Mouse (Mus musculus) urinary bladder, postnatal 4 days (tissue): ENCODE data around the gene Ovol2.
A peak's percentile ranks its signal among the peaks of the same experiment; 100 is the strongest.

ENCODE experiments used
- DNase-seq, 2 experiments: peaks; one replicate each; pipeline ENCODE4 v3.0.0; 2021 to 2022; ENCODE audit warnings: low spot score in 2 of 2

Gene Ovol2

DNA sequence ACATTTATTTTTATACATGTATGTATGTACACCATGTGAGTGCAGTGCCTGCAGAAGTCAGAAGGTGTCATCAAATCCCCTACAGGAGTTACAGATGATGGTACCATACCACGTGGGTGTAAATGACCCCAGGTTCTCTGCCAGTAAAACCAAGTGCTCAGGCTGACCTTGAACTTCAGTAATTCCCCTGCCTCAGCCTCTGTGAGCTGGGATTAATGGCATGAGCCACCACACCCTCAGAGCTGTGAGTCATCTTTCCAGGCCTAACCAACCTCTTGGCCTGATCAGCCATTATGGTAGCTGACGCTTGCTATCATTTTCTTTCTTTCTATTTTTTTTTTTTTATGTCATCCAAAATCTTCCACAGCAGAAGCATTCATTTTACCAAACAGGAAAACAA lies 20.6 kb downstream of the Ovol2 start:
- no peak for DNase-seq

DNA sequence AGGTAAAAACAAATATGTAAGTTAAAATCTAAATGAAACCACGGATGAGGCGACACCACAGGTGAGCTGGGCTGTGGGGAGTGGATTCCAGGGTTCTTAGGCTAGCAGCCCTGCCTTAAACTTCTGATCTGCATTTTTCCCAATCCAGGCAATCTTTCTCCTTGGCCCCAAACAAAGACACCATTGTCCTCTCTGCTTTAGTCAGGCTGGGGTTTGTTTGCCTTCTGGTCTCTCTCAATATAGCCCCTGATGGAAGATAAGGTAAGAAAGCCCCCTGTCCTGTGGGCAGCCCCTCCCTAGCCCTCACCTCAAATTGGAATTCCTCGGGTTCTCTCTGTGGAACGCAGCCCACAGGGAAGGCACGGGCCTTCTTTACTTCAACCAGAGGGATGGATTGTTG lies 21.7 kb downstream of the Ovol2 start:
- no peak for DNase-seq

DNA sequence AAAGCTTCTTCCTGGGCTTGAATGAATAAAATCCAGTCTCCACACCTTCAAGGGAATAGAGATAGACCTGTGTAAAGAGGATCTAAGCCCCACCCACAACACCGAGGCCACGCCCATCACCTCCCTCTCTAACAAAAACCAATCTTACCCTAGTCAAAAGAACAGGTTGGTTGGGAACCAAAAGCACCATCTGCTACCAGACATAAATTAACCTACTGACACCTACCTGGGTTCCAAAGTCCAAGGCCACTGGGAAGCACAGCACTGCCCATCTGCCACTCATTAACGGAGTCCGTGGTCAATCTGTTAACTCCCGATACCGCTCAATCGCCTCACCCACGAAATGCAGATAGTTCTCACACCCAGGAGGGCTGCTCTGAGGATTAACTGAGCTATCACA lies 23.4 kb downstream of the Ovol2 start:
- no peak for DNase-seq

DNA sequence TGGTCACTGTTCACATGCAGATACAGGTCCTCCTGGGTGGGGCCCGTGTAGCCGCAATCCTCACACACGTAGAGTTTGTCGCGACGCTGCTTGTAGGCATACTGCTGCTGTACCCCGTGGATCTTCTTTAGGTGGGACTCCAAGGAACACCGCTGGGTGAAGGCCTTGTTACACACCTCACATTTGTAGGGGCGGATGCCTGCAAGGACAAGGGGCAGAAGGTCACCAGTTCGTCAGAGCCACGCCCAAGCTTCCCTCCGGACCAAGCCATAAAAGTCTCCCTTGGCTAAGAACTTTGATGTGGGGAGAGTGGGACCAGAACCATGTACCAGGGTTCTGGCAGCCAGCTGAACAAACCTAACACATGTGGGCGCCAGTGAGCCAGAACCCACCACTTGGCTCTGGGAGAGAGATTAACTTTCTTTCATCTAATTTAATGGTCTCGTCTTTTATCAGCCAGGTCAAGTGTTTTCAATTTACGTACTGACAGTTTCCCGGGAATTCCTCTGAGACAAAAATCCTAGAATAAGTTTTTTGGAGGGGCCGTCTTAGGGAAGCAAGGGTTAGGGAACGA lies 26.1 kb downstream of the Ovol2 start:
- DNase-seq, result no peak

DNA sequence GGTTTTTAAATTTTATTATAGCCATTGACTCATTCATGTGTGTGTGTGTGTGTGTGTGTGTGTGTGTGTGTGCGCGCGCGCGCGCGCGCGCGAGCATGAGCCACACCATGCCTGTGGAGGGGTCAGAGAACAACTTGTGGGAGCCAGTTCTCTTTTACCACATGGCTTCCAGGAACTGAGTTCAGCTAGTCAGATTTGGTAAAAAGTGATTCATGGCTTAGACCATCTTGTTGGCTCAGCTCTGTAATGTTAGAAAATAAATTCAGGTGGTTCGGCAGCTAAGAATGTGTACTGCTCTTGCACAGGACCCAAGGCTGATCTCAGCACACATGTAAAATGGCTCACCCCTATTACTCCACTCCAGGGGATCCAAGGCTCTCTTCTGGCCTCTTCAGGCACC lies 30.8 kb downstream of the Ovol2 start:
- no peak for DNase-seq

DNA sequence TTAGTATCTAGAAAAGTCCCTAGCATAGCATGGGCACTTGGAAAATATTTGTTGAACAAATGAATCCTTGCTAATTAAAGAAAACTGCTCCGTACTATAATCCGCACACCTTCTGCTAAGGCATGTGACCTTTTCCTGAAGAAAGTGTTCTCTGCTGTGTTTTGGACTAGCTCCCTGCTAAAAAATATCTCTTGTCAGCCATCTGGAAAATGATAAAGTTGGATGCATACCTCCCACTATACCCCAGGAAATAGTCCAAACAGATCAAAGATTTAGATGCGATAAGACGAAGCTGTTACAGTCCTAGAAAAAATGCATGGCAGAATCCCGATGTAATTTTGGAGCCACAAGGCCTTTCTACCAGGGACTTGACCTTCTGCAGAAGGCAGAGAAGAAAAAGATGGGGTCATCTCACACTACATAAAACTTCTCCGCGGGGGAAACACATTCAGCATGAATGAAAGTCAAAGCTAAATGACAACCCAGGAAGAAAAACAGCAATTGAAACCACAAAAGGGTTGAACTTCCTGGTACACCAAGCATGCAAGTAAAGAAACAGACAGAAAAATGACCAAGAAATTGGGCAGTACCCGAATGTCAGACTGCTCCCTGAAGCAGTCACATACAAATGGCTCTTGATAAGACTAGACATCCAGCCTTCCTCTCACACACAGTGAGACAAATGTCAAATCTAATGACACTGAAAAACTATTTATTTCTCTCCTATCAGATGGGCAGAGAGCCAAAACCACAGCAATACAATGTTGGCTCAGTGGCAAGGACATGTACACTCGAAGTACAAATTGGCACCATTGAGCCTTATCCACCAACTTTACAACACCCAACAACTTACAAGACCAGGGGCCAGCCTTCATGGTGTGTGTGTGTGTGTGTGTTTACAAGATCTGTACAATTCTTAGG lies 31.9 kb downstream of the Ovol2 start:
- no peak for DNase-seq

DNA sequence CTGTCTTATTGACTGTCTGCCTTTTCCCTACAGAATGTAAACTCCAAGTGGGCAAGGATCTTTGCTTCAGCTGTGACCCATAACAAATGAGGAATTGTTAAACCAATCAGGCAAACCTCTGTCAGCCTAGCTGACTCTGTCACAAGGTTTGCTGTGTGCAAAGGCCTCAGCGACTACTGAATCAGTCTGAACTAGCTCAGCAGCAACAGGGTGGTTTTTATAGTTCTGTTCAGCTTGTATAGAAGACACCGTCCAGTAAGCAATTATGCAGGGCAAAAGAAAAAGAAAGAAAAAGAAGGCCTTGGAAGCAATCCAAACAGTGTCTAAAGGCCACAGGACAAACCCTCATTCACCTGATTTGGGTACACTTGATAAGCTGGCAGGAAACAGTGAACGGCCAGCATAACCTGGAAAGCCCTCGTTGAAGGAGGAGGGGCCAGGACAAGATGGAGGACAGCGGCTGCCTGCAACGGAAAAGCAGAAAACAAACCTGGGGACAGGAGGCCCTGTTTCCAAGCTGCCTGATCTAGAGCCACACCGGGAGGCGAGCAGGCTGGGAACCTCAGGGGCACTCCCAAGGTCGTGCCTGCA lies 36.7 kb downstream of the Ovol2 start:
- DNase-seq, result no peak

DNA sequence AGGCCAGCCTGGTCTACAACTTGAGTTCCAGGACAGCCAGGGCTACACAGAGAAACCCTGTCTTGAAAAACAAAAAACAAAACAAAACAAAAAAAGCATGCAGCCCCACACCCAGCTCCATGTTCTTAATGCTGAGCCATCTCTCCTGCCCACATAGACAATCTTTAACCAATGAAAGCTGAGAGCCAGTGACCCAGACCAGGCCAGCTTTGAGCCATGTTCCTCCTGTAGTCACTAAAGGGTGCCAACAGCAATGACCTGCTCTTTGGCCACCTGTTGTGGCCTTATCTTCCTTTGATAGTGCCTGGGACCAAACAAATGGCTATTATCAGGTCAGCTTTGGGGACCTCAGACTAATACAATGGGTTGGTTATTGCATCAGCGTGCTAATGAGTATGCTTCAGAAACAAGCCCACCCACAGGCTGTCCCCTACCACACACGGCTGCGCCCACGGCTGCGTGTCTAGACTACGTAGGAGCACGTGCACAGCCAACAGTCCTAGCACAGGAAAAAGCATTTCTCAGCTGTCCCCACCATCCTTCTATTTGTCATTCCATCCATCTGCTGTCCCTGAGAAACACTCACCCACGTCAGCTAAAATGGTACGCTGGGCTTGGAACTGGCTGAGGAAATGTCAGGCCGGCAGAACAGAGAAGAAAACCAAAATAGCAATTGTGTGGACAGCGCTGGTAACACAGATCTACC lies 40.2 kb downstream of the Ovol2 start:
- no peak for DNase-seq

DNA sequence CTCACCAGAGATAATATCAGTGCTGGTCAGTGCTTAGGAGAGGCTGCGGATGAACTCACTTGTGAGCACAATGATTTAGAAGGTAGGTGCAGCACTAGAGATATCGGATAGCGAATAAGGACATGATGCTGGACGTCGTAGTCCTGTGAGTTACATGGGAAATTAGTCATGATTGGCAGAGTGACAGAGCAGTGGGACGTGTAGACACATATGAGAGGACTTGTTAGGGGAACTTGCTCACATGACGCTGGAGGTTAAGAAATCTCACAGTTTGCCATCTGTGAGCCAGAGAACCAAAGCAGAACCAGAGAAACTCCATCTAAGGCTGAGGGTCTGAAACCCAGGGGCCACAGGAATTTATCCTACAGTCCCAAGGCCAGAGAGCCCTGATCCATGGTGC lies 41.6 kb downstream of the Ovol2 start:
- no peak for DNase-seq

DNA sequence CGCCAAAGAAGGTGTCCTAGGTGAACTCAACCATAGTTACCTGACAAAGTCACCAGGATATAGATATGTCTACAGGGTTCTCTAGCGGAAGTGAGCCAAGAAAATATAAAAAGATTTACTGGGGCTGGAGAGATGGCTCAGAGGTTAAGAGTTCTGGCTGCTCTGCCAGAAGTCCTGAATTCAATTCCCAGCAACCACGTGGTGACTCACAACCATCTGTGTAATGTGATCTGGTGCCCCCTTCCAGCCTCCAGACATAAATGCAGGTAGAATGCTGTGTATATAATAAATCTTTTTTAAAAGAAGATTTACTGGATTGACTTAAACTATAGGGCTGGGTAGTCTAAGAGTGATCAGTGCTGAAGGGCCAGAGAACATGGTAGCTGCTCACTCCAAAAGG lies 50.5 kb downstream of the Ovol2 start:
- no peak for DNase-seq

DNA sequence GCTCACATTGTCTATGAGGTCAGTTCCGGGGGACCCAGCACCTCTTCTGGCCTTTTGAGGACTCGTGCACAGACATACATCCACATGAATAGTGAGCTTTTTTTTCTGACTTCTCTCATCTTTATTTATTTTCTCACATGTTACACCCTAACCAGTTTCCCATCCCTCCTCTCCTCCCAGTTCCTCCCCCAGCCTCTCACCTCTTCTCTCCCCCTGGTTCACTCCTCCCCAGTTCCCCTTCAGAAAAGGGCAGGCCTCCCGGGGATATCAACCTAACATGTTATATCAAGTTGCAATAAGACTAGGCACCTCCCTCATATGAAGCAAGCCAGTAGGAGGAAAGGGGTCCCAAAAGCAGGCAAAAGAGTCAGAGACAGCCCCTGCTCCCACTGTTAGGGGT lies 51.4 kb downstream of the Ovol2 start:
- no peak for DNase-seq

DNA sequence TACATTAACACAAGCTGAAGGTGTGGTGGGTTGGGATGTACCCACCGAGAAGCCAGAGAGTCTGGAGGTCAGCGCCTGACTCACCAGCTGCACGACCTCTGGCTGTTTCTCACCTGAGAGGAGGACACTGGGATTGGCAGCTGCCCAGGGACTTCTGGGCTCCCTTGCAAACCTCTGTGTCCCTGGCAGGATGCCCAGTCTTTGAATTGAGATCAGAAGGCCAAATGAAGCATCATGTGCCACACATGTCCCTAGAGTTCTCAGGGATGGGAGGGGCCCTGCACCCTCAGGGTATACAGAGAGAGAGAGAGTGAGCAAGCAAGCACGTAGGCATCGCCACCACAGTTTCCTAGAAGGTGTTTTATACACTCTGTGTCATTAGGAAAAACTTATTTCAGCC lies 52.2 kb downstream of the Ovol2 start:
- DNase-seq, result peak in 1 of 2 experiments; percentile 30

DNA sequence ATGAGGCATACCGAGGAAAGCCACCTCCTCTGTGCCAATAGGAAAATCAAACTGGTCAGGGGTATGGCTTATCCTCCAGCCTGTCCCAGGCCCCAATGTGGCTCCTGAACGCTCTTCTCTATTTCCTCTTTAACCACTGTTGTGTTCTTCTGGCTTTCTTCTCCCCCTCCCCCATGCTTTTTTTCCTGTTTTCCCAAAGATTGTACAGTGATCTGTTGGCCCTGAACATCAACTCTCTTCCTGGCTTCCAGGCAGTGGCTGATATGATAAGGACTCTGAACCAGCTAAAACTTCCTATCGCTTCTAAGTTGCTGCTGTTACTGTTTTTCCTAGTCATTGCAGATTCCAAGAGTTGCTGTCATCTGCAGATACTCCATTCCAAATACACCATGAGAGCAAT lies 55.1 kb downstream of the Ovol2 start:
- no peak for DNase-seq

DNA sequence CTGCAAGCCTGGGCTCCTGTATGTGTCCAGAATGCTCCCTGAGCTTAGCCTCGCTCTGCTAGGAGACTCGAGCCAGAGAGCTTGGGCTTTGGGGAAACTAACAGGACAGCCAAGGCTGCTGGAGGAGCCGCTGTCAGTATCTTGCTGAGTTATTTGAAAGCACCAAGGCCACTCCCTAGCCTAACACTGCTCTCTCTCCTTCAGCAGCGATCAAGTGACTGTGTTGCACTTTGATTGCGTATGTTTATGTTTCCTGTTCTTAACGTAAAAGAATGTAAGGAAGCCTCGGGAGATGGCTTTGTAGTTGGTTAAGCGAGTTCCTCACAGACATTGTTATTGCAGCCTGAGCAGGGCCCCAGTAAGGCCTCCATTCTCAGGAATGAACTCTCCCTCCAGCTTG lies 57.2 kb downstream of the Ovol2 start:
- no peak for DNase-seq

DNA sequence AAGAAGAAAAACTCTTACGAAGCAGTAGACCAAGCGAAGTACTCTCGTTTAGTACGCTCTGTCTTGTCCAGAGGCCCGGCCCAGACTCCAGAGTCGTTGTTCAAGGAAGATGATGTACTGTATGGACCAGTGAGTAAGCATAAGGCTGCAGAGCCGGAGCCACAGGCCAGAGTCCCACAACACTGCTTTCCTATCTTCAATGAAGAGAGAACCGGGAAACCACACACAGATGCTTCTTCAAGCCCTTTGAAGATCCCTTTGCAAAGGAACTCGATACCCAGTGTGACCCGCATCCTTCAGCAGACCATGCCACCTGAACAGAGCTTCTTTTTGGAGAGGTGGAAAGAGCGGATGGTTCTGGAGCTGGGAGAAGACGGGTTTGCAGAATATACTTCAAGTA lies 59.9 kb downstream of the Ovol2 start:
- no peak for DNase-seq

DNA sequence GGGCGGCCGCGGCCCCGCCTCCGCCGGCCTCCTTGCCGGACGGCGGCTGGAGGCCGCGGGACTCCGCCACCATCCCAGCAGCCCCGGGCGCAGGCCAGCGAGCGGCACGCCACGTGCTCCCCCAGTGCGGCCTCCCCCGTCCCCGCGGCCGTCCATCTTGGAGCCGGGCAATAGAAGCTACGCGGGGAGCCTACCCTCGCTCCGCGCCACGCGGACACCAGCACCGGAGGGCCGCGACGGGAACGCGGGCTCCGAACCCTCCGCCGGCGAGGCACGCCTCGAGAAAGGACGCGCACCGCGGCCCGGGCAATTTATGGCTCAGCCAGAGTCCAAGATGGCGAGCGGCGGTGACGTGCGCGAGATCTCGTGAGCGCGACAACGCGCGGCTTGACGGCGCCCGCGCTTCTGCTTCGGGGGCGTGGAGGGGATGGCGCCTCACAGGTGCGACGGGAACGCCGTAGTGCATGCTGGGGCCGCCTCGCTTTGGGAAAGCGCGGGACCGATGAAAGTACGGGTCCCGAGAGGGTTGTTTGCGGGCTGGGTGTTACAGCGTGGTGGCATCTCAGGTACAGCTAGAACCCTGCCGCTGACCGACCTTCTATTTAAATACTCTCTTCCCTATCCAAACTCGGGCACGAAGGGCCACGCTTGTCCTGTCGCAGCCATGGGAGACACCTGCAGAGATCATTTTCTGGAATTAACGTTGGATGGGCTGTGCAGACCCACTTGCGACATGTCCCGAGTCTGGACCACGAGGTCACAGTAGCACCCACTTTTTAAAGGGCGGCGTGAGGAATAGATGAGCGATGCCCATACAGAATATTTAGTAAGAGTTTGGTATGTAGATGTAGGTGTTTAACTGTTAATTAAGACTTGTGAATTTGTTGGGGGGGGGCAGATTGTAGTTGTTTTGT lies 61.2 kb downstream of the Ovol2 start, which contains the start of the genes Mgme1 and Snx5:
TSS of gene Mgme1 (plus strand) at position 157 of the 914 bp plus-strand sequence.
TSS of gene Snx5 (minus strand) at position 400 of the 914 bp plus-strand sequence.
- peak; percentile 92 to 93 for DNase-seq

DNA sequence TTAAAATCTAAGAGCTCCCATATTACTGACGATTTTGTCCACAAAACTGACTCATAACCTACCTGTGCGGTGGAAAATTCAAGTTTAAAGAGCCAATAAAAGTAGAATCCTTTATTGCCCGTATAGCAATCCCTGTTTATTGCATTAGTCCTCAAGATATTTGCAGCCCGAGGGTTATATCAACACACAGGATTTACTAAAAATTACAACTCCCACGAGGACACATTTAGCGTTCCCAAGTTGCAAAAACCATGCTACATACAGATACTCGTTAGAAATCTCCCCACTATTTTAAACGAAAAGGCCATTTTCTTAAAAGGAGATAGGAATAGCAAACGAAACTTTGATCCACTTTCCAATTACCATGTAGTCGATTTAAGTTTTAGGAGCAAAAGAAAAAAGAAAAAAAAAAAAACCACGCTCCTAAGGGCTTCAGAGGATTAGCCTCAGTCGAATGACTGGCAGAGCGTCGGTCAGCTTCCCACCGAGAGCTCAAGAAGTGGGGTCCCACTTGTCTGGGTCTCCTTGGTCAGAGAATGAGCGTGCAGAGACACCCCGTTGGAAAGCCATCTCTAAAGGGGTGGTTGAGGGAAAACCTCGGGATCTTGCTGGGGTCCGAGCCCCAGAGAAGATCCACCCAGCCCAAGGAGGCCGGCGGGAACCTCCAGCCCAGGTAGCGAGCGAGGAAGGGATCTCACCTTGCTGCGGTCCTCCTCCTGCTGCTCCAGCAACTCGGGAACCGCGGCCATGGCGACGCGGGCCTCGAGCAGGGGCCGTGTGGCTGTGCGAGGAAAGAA lies 62.1 kb downstream of the Ovol2 start:
- no peak for DNase-seq

DNA sequence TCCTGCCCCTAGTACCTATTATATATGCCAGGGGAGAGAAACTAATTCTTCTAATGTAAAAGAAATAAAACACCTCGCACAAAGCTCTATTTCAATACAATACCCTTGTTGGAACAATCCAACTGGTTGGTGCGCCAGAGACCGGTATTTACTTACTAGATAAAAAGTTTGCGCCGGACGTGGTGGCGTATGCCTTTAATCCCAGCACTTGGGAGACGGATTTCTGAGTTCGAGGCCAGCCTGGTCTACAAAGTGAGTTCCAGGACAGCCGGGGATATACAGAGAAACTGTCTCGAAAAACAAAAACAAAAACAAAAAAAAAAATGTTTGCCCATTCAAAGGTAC lies 62.7 kb downstream of the Ovol2 start:
- no peak for DNase-seq

DNA sequence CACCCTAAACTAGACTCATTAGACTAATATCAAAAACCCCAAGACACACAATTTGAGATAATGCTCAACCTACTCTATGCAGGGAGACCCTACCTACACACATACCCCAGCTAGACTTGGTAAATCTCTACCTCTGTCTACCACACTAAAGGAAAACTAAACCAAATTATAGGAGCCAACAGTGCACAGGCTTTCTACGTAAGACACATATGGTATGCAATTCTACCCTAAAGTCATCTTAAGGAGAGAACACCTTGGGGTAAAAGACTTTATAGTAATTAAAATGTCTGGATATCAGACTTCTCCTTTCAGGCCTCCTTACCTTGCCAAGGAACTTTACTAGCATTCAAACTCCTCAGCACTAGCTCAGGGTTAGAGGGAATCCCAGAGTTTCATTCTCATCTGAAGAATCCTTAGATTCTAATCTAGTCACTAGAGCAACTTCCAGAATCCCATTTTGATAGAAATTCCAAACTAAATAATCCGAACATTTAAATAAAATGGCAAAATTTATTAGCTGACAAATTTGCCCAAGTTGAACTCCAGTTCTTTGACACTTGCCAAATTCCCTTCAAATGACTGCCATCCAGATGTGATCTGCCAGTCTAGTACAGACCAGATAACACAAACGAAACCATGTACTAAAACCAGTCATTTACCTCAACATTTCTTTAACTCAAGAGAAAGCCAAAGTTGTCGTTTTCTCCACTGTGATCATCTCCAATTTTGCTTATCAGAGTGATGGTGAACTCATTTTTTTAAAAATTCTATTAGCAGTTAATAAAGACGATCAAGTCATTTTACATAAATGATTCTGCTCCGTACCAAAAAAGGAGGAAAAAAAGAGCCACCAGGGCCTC lies 63.3 kb downstream of the Ovol2 start:
- no peak for DNase-seq

DNA sequence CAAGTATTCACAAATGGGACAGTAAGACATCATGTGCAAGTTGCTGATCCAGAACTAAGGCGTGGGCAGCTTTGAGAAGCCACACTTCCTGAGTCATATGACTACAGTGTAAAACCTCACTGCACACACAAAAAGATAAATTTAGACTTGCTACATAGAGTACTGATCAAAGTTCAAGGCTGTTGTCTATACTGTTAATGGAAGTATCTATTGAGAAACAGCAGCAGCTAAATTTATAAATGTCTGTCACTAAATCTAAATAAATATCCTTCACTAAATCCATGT lies 64.3 kb downstream of the Ovol2 start:
- no peak for DNase-seq
